Mouse (Mus musculus) adrenal gland, adult (tissue): ENCODE results near the gene Sytl1.

Source experiments
- DNase-seq, 2 experiments: peaks; one replicate each; pipeline ENCODE4 v3.0.0; 2022 to 2023; ENCODE audit warnings: low spot score in 1 of 2; ENCODE audit not compliant: inconsistent age in 2 of 2

Gene Sytl1

DNA sequence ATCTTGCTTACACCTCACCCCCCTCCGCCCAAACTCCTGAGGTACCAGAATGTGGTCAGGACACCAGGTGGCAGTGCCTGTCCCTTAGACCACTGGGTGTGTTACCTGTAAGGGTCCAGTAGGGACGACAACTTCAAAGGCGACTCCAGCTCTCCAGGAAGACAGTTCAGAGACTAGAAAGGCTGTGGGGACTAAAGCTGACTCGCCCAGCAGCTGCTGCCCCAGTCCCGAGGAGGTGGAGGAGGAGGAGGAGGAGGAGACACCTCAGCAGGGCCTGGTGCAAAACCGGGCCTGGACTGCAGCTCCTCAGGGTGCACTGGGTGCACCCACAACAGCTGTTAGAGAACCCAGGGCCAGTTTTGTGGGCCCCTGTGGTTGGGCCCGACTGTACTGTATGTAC is at the start of gene Sytl1:
TSS of gene Sytl1 (minus strand) at position 232 of the 400 bp plus-strand sequence.
- no peak for DNase-seq

- DNase-seq = peak; percentile 82 to 95
Observed at GRCm38 (mm10) chr4:133309948-133310347, 47.0 kb upstream of the Sytl1 start.

GRCm38 (mm10) chr4:133307331-133307730 is 44.4 kb upstream of the Sytl1 start:
- peak; percentile 55 to 88 for DNase-seq

- no peak for DNase-seq
Observed at GRCm38 (mm10) chr4:133305825-133306224, 42.9 kb upstream of the Sytl1 start.

DNA sequence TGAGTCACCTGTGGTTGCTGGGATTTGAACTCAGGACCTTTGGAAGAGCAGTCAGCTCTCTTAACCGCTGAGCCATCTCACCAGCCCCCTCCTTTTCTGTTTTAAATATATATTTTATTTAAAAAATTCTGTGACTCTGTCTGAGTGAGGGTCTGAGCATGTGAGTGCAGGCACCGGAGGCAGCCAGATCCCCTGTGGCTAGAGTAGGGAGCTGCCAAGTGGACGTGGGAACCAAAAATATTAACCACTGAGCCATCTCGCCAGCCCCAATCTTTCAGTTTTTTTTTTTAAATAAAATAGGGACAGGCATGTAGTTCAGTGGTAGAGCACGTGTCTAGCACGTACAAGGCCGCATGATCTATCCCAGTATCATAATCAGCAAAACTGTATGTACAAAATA is 41.9 kb upstream of the Sytl1 start:
- DNase-seq = no peak

DNA sequence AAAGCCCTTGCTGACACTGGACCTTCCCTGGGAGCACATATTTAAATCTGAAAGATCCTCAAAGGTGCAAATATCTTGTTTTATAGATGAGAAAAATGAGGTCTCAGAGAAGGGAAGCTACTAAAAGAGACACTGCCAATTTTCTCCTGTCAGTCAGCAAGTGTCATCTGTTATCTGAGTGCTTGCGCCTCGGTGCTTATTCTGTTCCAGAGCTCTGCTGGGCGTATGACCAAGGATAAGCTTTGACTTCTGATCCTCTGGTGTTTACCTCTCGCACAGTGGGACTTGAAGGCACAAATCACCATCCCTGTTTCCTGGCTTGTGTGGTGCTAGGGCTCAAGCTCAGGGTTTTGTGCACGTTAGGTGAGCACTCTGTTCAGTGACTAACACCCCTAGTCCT is 39.8 kb upstream of the Sytl1 start:
- no peak for DNase-seq

DNA sequence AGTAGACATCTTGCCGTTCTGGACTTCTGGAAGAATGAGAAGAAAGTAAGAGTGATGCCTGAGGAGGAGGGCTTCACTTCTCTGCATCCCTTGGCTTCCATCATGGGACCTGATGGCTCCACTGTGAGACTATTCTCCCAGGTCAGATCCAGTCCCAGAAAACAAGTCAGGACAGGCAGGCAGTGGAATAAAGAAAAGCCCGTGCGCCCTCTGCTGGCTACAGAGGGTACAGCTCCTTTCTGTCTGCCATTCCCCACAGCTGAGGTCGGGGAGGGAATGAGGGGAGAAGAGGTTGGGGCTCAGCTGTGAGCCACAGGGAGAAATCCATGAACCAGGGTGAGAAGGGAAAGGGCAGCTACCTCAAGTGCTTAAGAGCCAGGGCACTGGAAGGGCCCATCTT is 38.9 kb upstream of the Sytl1 start:
- DNase-seq = peak; percentile 66 to 88

DNA sequence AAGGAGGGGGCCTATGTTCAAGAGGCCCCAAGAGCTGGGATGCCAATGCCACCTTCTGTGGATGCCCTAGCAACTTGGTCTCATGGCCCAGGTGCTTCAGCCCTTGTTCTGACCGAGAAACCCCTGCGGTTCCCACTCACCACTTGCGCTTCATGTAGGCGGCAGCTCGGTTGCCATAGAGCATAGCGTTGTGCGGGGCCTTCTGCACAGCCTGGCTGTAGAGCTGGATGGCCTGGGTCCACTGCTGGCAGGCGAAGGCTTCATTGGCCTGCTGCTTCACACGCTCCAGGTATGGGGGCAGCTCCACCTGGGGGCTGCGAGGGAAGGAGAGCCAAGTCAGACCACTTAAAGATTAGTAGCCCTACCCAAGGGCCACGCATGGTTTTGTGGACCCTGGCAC is 37.5 kb upstream of the Sytl1 start:
- DNase-seq = no peak

DNA sequence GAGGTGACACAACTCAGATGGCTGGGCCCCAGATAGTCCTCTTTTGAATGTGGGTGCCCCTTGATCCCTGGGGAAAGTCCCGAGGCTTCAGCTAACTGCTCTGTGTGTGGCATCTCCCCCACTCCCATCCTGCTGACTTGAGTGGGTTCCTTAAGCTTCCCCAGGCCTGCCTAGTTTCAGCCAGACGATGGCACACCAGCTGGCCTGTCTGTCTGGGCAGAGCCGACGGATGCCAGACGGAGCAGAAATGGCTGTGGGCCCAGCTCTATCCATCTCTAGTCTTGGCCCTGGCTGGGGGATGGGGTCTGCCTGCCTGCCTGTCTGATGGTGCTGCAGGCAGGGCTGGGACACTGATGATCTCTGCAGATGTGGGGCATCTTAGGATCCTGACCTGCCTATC is 36.8 kb upstream of the Sytl1 start:
- no peak for DNase-seq

- DNase-seq = peak; percentile 70 to 78
Observed at GRCm38 (mm10) chr4:133298516-133299365, 35.8 kb upstream of the Sytl1 start.

- DNase-seq = peak; percentile 85 to 94
Observed at GRCm38 (mm10) chr4:133297801-133298238, 34.9 kb upstream of the Sytl1 start.

DNA sequence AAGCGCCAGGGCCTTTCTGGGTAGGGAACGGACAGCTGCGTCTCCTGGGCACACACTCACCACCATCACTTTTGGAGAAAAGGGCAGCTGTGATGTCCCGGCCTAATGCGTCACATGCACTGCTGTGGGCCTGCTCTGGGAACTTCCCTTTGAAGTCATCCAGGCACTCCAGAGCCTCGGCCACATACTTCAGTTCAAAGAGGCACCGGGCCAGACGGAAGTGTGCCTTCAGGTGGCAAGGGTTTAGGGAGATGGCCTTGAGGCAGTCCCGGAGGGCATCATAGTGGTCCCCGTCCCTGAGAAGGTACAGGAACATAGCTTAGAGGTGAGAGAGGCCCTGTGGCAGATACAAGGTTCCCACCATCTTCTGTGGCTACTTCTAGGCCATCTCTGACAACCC is 34.4 kb upstream of the Sytl1 start:
- peak in 1 of 2 experiments; percentile 56 for DNase-seq

DNA sequence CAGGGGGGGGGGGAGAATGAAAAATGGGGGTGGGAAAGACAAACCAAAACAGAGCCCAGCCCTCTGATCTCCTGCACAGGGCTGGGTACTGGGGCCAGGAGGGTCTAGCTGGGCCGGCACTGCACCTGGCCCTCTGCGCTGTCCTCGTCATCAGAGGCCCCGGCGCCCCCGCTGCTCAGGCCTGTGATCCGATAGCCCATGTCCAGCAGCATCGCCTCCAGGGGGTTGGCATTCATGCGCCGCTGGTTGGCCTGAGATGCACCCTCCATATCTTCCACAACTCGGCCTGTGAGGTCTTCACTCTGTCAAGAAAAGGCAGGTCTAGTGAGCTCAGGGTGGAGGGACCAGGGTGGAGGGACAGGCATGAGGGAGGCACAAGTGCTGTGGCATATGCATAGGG is 31.2 kb upstream of the Sytl1 start:
- DNase-seq = no peak

DNA sequence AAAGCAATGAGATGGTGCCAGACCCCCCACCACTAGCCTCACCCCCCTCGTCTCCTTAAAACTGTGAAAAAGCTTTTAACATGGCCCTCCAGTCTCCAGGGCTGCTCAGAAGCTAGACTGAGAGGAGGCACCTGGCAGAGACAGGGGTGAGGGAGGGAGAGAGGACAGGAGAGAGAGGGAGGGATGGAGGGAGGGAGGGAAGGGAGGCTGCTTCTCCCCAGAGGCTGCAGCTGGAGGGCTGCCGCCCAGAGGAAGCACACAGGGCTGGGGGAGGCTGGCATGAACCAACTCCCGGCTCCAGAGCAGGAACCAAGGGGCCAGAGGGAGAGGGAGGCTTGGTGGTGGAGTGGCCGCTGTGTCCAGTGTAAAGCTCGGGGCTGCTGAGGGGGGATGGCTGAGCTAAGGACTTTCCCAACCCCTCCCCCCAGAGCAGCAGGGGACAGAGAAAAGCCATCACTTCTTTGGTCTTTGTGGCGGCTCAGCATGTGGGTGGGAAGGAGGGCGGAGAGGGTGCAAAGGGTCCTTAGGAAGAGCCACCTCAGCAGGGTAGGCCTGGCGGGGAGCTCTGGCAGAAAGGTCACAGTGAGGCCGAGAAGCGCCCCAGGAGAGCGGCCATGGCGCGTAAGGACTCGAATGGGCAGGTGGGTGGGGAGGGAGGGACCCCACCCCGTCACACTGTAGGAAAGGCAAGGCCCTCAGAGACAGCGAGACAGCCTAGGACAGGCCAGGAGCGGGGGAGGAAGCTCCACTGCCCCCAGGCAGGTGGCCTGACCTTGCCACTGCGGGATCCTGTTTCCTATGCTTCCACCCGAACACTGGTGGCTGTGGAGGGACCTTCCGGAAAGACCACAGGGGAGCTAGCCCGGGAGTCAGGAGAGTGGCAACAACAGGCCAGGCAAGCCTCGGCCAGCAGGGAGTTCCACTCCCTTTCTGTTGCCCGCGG is 30.3 kb upstream of the Sytl1 start:
- no peak for DNase-seq

GRCm38 (mm10) chr4:133292405-133292804 is 29.5 kb upstream of the Sytl1 start:
- DNase-seq = no peak

DNA sequence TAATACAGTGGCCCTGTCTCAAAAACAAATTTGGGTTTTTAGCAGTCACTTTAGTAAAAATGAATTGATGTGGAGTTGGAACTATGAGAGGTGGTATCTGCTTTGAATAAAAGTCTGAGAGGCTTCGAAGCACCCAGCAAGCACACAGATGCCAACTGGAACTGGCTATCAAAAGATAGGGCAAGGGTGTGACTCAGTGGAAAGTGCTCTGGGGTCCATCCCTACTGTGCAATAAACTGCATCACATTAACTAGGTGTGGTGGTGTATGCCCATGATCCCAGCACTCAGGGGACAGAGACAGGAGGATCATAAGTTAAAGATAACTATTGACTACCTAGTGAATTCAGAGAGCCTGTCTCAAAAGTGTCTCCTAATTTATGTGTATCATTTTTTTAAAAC is 28.3 kb upstream of the Sytl1 start:
- no peak for DNase-seq

GRCm38 (mm10) chr4:133286476-133287077 is 23.7 kb upstream of the Sytl1 start:
- no peak for DNase-seq

- DNase-seq = no peak
Observed at GRCm38 (mm10) chr4:133285950-133286349, 23.0 kb upstream of the Sytl1 start.

DNA sequence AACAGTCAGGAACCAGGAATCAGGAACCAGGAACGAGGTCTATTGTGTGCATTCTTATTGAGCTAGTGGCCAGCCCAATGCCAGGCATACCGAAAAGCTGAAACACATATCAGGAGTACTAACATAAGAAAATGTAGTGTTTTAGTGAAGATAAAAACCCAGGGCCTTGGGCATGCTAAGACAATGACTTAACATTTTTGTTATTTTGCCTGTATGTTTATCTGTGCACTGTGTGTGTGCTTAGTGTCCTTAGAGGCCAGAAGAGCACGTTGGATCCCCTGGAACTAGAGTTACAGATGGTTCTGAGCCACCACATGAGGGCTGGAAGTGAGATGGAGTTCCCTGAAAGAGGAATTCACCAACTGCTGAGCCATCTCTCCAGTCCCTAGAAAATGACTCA is 22.4 kb upstream of the Sytl1 start:
- no peak for DNase-seq

GRCm38 (mm10) chr4:133282656-133283055 is 19.7 kb upstream of the Sytl1 start:
- no peak for DNase-seq

- no peak for DNase-seq
Observed at GRCm38 (mm10) chr4:133281951-133282481, 19.1 kb upstream of the Sytl1 start.
